Mouse (Mus musculus) megakaryocyte, adult 5-6 weeks (primary cell): Measurements from ENCODE around the gene Brca2. TPM values are rescaled to one million over a fixed set of nuclear protein-coding genes. Genes with fewer than 3 reads are reported as not detected.
"Not testable (repeated sequence)": the region's sequence is repeated elsewhere in the genome, so short reads cannot be mapped to it uniquely, and the experiment has no call there.

Experiments
- ATAC-seq: 2 replicates; pipeline ENCODE4 v1.8.0; 2016; ENCODE audit warnings: mild to moderate bottlenecking, inconsistent platforms; ENCODE audit not compliant: poor library complexity, severe bottlenecking
- total RNA-seq, 2 experiments: library from RNA; stranded (forward) in 1 of 2; stranded (reverse) in 1 of 2; fragments of 153-499, 151-499 nt in 1 of 2; fragments of 221-1000, 200-1000 nt in 1 of 2; gene quantifications; 2 replicates each; pipeline versions ENCODE4 v1.2.3 to v1.2.4; 2015 to 2017

Brca2 gene
- total RNA-seq (2015) (13.6 and 19.6 TPM in 2 replicates), total RNA-seq (2017) (9.9 and 16.1 TPM in 2 replicates)

DNA sequence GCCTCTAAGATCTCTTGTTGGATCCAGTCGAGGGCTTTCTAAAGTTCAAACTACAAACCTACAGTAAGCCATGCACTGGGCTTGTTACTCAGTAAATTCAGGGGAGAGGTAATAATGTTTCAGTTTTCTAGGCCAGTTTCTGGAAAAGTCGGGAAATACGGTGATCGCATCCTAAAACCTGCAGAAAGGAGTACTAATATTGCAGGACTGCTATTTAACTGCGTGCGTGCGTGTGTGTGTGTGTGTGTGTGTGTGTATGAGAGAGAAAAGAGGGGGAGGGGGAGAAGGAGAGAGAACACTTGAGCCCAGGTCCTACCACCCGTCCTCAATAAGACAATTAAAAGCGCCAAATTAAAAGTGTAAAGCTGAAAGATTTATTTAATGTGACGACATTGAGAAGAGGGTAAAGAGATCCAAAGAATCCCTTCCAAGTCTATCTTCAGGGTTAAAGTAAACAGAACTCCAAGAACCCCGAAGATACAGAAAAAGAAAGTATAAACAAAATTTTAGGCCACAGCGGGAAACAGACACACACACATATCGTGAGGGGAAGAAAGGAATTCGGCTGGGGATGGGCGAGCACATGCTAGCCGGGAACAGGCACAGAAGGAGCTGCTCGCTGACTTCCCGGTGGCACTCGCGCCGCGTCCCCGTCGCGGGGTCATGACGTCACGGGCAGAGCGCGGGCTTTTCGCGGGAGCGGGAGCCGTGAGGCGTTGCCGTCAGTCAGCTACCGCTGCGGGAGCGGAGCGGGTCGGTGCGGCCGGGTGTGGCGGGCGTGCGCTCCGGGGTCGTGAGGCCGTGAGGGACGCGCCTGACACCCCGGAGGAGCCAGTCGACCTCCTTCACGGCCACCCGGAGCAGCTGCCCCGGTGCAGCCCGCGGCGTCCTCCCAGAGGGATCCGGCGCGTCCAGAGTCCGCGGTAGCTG is at the start of gene Brca2:
Gene Brca2 (plus strand): TSS at position 694 of the 930 bp plus-strand sequence.
- peak; percentile 99 for ATAC-seq

DNA sequence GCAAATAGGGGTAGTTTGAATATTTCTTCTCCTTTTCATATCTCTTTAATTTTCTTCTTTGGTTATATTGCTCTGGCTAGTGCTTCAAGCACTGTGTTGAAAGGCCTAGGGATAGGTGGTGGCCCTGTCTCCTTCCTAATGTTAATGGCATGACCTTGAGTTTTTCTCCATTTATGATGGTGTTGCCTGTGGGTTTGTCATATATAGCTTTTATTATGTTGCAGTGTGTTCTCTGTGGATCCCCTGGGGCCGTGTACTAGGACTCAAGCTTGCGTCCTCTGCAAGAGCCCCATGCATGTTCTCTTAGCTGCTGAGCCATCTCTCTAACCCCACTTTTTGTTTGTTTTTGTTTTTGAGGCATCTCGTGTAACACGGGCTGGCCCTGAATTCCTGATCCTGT is 45.1 kb upstream of the Brca2 start:
- ATAC-seq, result no peak

DNA sequence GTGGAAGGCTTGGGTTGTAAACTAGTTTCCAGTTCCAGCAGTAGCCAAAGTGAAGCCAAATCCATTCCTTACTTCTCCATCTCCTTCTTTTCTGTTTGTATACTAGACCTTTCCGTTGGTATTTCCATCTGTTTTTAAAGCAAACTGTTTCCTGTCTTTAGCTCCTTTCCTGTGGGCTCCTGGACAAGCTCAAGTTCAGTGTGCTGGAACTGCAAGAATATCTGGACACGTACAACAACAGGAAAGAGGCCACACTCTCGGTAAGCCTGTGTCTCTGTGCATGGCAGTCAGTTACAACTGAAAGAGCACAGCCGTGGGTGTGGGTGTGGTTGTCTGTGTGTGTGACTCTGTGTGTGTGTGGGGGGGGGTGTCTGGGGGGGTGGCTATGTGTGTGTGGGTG is 43.8 kb upstream of the Brca2 start:
- no peak for ATAC-seq

DNA sequence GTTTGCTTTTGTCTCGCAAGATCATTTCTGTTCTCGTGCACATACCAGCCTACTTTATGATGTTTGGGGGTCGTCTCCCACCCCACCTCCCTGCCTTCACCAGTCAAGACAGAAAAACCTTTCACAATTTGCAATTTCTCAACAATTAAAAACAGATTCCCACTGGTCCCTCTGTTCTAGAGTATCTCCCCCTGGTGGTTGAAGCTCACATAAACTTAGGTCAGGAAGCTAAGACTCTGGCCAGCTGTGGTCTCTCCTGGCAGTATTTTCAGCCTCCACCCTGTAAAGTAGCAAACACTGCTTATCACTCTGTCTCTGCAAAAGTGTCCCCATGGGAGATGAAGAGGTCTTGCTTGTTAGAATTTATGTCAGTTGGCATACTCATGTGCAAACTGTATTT is 37.2 kb upstream of the Brca2 start:
- ATAC-seq, result peak; percentile 43; the same call in 1 of the 2 replicates

GRCm38 (mm10) chr5:150490285-150490684 is 32.1 kb upstream of the Brca2 start:
- ATAC-seq, result no peak

DNA sequence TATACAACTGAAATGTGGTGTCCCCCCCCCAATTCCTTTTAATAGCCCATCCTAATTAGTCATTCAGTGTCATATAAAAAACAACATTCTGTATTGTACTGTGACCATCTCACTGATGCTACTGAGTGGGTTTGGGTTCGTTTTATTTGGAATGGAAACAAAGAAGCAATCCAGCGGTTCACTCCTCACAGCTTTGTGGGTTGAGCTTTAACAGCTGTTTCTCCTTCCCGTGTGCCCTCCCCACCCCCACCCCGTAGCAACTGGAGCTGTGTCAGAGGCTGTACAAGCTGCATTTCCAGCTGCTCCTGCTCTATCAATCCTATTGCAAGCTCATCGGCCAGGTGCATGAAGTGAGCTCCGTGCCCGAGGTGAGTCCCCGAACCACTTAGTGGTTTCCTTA is 31.6 kb upstream of the Brca2 start:
- no peak for ATAC-seq

DNA sequence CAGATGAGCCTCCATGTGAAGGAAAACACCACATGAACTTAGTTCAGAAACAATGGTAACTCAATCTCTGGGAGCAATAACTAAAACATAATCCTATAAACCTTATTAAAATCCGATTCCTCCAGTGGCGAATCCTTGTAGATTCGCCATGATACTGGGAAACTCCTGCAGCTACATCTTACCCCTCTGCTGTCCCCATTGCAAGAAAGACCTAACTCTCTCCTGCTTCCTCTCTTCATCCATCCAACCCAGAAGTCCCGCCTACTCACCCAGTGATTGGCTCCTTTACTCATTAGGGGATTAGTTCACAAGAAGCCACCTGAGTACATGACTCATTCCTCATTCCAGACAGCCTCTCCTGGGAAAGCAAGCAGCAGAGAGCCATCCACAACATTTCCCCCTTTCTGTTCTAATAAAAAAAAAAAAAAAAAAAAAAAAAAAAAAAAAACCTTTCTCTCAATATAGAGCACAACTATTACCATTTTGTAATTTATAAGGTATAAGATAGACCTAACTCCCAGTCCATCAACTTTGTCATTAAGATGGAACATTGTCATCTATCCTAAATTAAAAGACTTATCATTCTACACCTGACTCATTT is 30.8 kb upstream of the Brca2 start:
- ATAC-seq, result not testable (repeated sequence)

DNA sequence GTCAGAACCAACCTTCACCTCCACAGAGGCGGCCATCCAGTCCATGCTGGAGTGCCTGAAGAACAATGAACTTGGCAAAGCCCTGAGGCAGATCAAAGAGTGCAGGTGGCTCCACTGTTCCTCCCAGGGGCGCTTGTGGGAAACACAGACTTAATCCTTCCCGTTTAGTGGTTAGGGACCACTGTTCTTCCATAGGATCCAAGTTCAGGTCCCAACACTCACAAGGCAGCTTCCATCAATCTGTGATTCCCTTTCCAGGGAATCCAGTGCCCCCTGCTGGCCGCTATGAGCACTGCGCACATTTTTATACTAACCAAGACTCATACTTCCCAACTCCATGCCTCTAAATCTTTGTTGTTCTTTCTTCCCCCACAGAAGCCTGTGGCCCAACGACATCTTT is 26.6 kb upstream of the Brca2 start:
- peak; percentile 81 for ATAC-seq

DNA sequence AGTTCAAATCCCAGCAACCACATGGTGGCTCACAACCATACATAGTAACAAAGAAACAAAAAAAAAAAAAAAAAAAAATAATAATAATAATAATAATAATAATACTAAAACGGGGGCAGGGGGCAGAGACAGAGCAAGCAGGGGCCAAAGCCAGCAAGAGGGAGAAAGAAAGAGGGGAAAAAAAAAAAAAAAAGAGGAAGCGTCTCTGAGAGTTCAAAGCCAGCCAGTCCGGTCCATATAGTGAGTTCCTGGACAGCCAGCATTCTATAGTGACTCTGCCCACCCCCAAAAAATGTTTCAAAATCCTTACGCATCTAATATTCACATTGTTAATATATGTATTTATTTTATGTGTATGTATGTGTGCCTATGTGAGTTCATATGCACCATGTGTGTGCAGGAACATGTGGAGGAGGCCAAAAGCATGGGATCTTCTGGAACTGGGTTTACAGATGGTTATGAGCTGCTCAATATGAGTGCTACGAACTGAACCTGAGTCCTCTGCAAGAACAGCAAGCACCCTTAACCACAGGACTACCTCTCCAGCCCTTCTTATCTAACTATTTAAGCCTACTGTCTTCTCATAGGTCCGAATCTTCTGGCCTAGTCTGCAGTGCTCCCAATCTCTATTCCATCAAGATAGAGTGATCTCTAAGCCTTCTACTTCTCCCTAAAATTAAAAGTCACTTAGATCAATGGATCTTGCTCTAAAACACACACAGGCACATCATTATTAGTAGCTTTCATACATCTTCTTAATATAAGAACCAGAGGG is 11.8 kb upstream of the Brca2 start:
- ATAC-seq, result no peak

DNA sequence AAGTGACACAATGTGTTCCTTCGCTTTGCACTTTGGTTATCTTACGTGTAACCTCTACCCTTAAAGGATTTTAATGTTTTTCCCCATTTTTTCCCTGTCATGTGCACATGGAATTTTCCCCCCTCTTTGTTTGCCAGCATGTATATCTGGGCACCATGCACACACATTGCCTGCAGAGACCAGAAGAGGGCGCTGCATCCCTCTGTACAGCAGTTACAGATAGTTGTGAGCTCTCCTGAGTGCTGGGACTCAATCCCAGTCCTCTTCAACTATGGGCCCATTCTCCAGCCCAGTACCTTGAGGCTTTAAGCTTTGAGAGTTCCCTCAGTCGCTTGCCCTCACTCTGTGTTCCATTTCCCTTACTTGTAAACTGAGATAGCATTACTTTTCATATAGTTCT is 9.2 kb upstream of the Brca2 start:
- no peak for ATAC-seq

DNA sequence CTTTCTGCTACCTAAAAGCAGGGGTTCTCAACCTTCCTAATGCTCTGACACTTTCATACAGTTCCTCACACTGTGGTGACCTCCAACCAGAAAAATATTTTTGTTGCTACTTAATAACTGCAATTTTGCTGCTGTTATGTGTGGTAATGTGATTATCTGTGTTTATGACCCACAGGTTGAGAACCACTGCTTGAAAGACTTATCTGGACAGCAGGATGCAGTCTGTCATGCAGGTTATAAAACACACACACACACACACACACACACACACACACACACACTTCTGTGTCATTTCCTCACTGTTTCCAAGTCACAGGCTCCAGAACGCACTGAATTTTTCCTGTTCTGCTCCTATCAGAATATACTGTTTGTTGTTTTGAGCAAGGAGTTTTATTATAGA is 8.4 kb upstream of the Brca2 start:
- no peak for ATAC-seq

- no peak for ATAC-seq
These were observed 4.4 kb upstream of the Brca2 start, which contains the start of gene Zar1l for GRCm38 (mm10) chr5:150518064-150518463. Zar1l (minus strand) TSS chr5:150518164.

DNA sequence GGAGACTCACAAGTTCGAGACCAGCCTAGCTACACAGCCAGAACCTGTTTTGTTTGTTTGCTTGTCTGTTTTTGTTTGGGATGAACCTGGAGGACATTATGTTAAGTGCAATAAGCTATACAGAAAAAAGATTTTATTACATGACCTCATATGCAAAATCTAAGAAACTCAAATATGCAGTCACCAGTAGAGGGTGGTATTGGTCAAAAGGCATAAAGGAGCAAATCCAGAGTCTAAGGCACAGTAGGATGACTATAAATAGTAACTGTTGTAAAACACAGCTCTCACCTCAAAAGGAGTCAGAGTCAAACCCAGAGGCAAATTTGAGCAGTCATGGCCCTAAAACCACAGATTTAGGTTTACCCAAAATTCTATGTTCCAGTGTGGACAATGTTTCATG is 2.9 kb upstream of the Brca2 start:
- ATAC-seq, result peak; percentile 41; the same call in 1 of the 2 replicates

GRCm38 (mm10) chr5:150522867-150523234 is 421 bp downstream of the Brca2 start:
- ATAC-seq, result no peak

GRCm38 (mm10) chr5:150525239-150525638 is 2.8 kb downstream of the Brca2 start:
- ATAC-seq, result no peak

DNA sequence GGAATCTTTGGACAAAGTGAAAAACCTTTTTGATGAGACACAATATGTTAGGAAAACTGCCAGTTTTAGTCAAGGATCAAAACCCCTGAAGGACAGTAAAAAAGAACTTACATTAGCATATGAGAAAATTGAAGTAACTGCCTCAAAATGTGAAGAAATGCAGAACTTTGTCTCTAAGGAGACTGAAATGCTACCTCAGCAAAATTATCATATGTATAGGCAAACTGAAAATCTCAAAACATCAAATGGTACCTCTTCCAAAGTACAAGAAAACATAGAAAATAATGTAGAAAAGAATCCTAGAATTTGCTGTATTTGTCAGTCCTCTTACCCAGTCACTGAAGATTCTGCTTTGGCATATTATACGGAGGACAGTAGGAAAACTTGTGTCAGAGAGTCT is 18.9 kb downstream of the Brca2 start:
- no peak for ATAC-seq

- ATAC-seq, result no peak
These were observed 20.8 kb downstream of the Brca2 start for GRCm38 (mm10) chr5:150543184-150543583.

DNA sequence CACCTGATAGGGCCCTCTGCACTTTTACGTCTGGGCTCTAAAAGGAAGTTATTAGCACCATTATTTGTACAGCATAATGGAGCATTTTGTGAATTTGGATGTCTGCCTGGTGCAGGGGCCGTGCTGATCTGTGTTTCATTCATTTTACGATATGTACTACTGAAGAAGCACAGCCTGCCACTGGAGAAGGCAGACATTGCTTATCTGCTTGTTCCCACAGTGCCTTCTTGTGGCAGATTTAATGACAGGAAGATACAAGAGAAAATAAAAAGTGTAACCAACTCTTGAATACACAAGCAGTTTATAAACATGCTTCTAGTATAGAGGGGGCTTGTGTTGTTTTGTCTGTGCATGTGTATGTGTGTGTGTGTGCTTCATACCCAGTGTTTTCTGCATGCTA is 29.2 kb downstream of the Brca2 start:
- no peak for ATAC-seq

- ATAC-seq, result no peak
These were observed 37.2 kb downstream of the Brca2 start for GRCm38 (mm10) chr5:150559519-150560103.

DNA sequence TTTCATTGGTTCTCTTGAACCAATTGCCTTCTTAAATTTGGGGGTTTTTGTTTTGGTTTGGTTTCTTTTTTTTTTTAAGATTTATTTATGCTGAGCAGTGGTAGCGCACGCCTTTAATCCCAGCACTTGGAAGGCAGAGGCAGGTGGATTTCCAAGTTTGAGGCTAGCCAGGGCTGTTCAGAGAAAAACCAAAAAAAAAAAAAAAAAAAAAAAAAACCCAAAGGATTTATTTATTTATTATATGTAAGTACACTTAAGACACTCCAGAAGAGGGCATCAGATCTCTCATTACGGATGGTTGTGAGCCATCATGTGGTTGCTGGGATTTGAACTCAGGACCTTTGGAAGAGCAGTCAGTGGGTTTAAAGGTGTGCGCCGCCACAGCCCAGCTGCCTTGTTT is 38.4 kb downstream of the Brca2 start:
- ATAC-seq, result no peak

GRCm38 (mm10) chr5:150561376-150561775 is 38.9 kb downstream of the Brca2 start:
- ATAC-seq, result no peak
